Mouse (Mus musculus) hindbrain, embryonic 10.5 days (tissue): ENCODE results near the gene Vamp2. TPM values are rescaled to one million over a fixed set of nuclear protein-coding genes. Genes with fewer than 3 reads are reported as not detected.
A peak's percentile ranks its signal among the peaks of the same experiment; 100 is the strongest.
"Not testable (repeated sequence)": the region's sequence is repeated elsewhere in the genome, so short reads cannot be mapped to it uniquely, and the experiment has no call there.

Experiments used
- DNase-seq: peaks from one replicate; pipeline ENCODE4 v3.0.0-alpha.2; 2017; ENCODE audit warnings: low spot score
- H3K27ac ChIP-seq: fragments of 300-500 bp; sonication (generic); 2 replicates; pipeline ENCODE4 v1.5.1; 2016; ENCODE audit warnings: mild to moderate bottlenecking, moderate library complexity
- H3K27me3 ChIP-seq: fragments of 300-500 bp; sonication (generic); 2 replicates; pipeline ENCODE4 v1.6.1; 2016; ENCODE audit warnings: mild to moderate bottlenecking; ENCODE audit not compliant: poor library complexity, insufficient read depth, severe bottlenecking
- H3K36me3 ChIP-seq: fragments of 300-500 bp; sonication (generic); 2 replicates; pipeline ENCODE4 v1.6.1; 2016; ENCODE audit warnings: mild to moderate bottlenecking, moderate library complexity
- H3K4me1 ChIP-seq: fragments of 300-500 bp; sonication (generic); replicated peaks from 2 replicates; pipeline ENCODE4 v1.6.1; 2016; ENCODE audit warnings: mild to moderate bottlenecking
- H3K4me3 ChIP-seq: fragments of 300-500 bp; sonication (generic); 2 replicates; pipeline ENCODE4 v1.5.1; 2016; ENCODE audit warnings: mild to moderate bottlenecking, moderate library complexity
- H3K9me3 ChIP-seq: fragments of 300-500 bp; sonication (generic); 2 replicates; pipeline ENCODE4 v1.6.1; 2016; ENCODE audit warnings: mild to moderate bottlenecking, moderate library complexity
- WGBS: fragments of 180-500 bp; shearing (Covaris S2); methylation state at CpG from one replicate; pipeline ENCODE4 v1.1.7; 2016; 5-methylcytosine and 5-hydroxymethylcytosine counted together
- polyA plus RNA-seq: library from polyadenylated mRNA; unstranded; fragments of >200 nt; fragmentation: Nextera tagmentation; extraction: Ambion mirVana; gene quantifications from 2 replicates; pipeline ENCODE4 v1.2.1, GENCODE M21; 2016

Vamp2 gene
- polyA plus RNA-seq, 1 experiment from 2014 or later: 108 TPM

DNA sequence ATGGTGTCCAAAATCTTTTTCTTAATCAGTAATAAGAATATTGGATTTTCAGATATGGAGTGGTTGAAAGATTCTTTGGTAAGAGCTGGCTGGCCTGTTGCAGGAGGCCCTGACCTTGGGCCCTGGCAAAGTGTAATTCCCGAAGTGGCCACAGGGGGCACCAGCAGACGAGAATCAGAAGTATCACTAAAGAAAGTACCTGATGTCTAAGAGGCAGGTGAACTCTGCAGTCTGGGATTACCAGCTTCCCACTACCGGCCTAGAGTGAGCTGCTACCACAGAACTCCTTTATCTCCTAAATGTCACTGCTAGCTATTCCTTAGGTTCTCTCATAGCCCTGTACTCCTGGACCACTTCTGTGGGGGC is 4.1 kb downstream of the Vamp2 start:
- WGBS: 8% methylated on average over 3 of the region's 3 CpGs
- H3K4me3 ChIP-seq: no peak overlapping the region
- no peaks in the 10 kb centered on the region for H3K27me3 ChIP-seq
- no peak overlapping the region for H3K27ac ChIP-seq
- peaks cover 71% of the 10 kb centered on the region for H3K4me1 ChIP-seq
- peaks cover 33% of the 10 kb centered on the region for H3K36me3 ChIP-seq
- DNase-seq: peak; percentile 86
- no peaks in the 10 kb centered on the region for H3K9me3 ChIP-seq

DNA sequence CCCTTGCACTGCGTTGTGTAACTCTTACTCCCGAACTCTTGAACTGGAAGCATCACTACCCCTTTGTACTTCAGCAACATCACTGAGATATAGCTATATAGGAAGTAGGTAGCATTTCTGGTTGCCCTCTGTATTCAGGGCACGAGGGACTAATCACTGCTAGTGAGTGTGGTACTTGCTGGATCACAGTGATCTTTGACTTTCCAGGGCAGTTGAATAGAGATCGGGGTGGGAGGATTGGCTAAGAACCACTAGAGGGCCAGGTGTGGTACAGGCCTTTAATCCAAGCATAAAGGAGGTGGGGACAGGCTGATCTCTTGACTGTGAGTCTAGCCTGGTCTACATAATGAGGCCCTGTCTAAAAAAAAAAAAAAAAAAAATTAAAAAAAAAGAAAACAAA is 4.6 kb downstream of the Vamp2 start:
- H3K4me1 ChIP-seq: peaks cover 72% of the 10 kb centered on the region
- peaks cover 33% of the 10 kb centered on the region for H3K36me3 ChIP-seq
- H3K27me3 ChIP-seq: no peaks in the 10 kb centered on the region
- H3K27ac ChIP-seq: no peak overlapping the region
- H3K4me3 ChIP-seq: no peak overlapping the region
- DNase-seq: no peak
- H3K9me3 ChIP-seq: no peaks in the 10 kb centered on the region
- 91% methylated on average over 4 of the region's 4 CpGs for WGBS

- WGBS: 92% methylated on average over 7 of the region's 7 CpGs
- not testable (repeated sequence) for H3K4me3 ChIP-seq, H3K9me3 ChIP-seq, DNase-seq, H3K27me3 ChIP-seq, H3K27ac ChIP-seq
- peaks cover 73% of the 10 kb centered on the region for H3K4me1 ChIP-seq
- peaks cover 33% of the 10 kb centered on the region for H3K36me3 ChIP-seq
These were observed 5.6 kb downstream of the Vamp2 start for GRCm38 (mm10) chr11:69093856-69094255.

GRCm38 (mm10) chr11:69094697-69095429 is 6.6 kb downstream of the Vamp2 start, which contains the start of gene Per1:
TSS of gene Per1 (plus strand) at chr11:69095217.
- peak; percentile 99 for DNase-seq
- H3K4me1 ChIP-seq: peaks cover 73% of the 10 kb centered on the region
- H3K36me3 ChIP-seq: peaks cover 29% of the 10 kb centered on the region
- H3K4me3 ChIP-seq: peak within 1 kb of the TSS; percentile 71
- peak within 1 kb of the TSS; percentile 77 for H3K27ac ChIP-seq
- H3K9me3 ChIP-seq: no peaks in the 10 kb centered on the region
- H3K27me3 ChIP-seq: no peaks in the 10 kb centered on the region
- WGBS: under 1% methylated on average over 37 of the region's 37 CpGs

DNA sequence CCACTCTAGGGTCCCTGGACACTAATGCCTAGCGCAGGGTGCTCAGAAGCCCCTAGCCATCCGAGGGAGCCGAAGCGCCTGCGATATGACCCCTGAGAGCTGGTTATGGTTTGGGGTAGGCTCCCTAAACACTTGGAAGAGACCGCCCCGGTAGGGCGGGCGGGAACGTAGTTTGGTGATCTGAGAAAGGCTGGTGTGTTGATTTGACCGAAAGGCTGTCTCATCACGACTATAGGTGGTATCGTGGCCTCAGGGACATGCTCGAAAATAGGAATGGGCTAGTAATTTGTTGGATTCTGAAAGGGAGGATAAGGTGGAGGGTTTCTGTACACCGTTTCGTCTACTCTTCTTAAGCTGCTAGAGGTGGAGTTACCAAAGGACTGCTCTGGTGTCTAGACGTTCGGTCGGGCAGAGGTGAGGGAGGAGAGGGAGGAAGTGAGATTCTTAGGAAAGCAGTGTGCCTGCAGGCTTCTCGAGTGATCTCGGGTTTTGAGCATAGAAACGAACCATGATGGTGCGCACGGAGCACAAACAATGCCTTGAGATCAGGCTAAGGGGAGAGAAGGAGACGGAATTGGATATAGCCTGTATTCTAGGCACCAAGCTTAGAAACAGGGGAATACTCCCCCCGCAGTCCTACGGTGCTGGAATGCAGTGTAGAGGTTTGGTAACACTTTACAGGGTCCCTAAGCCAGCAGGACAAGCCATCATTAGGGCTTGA is 7.4 kb downstream of the Vamp2 start:
- Histone ChIP-seq H3K27ac (peak overlapping the region; percentile 77), H3K4me1 (peaks cover 74% of the 10 kb centered on the region), H3K27me3 (no peaks in the 10 kb centered on the region), H3K36me3 (peaks cover 22% of the 10 kb centered on the region), H3K4me3 (peak overlapping the region; percentile 71), H3K9me3 (no peaks in the 10 kb centered on the region)
- 4% methylated on average over 27 of the region's 27 CpGs for WGBS
- no peak for DNase-seq

DNA sequence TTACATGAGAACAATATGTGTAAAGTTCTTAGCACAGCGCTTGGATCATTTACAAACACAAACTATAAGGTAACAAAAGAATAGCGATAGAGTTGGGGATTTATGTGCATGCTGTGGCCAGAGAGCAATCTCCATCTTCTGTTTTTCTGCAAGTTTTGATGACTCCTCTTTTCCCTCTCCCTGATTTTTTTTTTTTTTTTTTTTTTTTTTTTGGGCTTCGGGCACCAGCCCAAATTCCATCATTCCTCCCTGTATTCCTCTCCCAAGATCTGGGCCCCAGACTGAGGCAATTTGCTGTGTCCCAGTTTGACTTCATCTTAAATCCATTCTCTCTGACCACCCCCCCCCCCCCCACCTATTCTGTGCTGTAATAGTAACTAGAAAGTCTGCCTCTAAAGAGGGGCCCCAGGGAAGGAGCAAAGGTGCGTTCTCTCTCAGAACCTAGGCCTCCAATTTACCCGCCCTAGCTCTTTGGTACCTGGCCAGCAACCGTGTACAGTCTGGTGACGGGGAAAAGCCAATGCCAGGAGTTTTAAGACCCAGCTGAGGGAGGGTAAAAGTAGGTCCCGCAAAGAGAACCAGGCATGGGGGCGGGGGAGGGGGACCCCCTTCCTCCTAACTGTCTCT is 8.2 kb downstream of the Vamp2 start:
- DNase-seq: no peak
- Histone ChIP-seq H3K27me3 (no peaks in the 10 kb centered on the region), H3K4me1 (peaks cover 75% of the 10 kb centered on the region), H3K36me3 (peaks cover 22% of the 10 kb centered on the region), H3K9me3 (no peaks in the 10 kb centered on the region), H3K4me3 (peak overlapping the region; percentile 71), H3K27ac (peak overlapping the region; percentile 85)
- 18% methylated on average over 9 of the region's 9 CpGs for WGBS

DNA sequence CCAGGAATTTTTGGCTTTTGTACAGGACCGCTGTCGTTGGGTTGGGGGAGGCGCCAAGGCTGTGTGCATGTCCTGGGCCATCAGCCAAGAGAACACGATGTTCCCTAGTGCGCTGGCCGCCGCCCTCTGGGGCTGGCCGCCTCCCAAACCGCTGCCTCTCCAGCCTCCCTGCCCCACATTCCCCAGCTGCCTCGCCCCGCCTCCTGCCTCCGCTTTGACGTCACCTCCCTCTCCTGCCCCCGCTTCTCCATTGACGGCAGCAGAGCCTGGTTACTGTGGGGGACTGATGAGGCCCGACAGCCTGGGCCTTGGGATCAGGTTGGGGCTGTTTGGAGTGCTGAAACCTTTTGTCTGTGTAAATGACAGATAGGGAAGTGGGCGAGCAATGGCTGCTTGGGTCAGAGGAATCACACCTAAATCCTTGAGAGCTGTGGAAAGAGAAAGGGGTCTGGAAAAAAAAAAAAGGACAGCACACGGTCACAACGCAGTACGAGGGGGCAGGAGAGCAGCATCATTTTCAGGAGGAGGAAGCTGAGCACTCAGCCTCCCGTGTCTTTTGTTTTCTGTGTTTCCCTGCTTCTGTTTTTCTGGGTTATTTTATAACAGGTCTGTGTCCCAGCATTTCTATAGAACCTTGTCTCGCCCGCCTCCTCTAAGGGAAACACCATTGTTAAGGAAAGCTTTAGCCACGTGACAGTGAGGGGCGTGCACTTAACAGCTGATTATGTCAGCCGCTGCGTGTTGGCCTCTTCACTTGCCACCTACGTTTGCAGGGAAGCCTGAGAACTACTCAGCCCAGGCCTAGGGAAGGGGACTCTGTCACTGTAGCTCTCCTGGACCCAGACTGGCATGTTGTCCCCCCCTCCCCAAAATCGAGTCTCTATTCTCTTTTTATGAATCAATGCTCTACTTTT is 9.0 kb downstream of the Vamp2 start:
- H3K4me1 ChIP-seq: peaks cover 71% of the 10 kb centered on the region
- H3K9me3 ChIP-seq: no peaks in the 10 kb centered on the region
- H3K27ac ChIP-seq: peak overlapping the region; percentile 85
- H3K27me3 ChIP-seq: no peaks in the 10 kb centered on the region
- 3% methylated on average over 29 of the region's 29 CpGs for whole genome bisulfite sequencing
- peaks cover 22% of the 10 kb centered on the region for H3K36me3 ChIP-seq
- H3K4me3 ChIP-seq: peak overlapping the region; percentile 71
- peak; percentile 81 for DNase-seq

- H3K9me3 ChIP-seq: no peaks in the 10 kb centered on the region
- H3K27me3 ChIP-seq: no peaks in the 10 kb centered on the region
- H3K4me1 ChIP-seq: peaks cover 71% of the 10 kb centered on the region
- DNase-seq: no peak
- 31% methylated on average over 8 of the region's 8 CpGs for WGBS
- peaks cover 27% of the 10 kb centered on the region for H3K36me3 ChIP-seq
- H3K27ac ChIP-seq: peak overlapping the region; percentile 85
- peak overlapping the region; percentile 71 for H3K4me3 ChIP-seq
These were observed 9.9 kb downstream of the Vamp2 start for GRCm38 (mm10) chr11:69098039-69098761.

- no peaks in the 10 kb centered on the region for H3K27me3 ChIP-seq
- H3K36me3 ChIP-seq: peaks cover 32% of the 10 kb centered on the region
- H3K9me3 ChIP-seq: no peaks in the 10 kb centered on the region
- H3K4me1 ChIP-seq: peaks cover 71% of the 10 kb centered on the region
- H3K4me3 ChIP-seq: peak overlapping the region; percentile 71
- WGBS: under 1% methylated on average over 19 of the region's 19 CpGs
- peak; percentile 93 for DNase-seq
- H3K27ac ChIP-seq: peak overlapping the region; percentile 80
These were observed 10.4 kb downstream of the Vamp2 start for GRCm38 (mm10) chr11:69098762-69099091.

DNA sequence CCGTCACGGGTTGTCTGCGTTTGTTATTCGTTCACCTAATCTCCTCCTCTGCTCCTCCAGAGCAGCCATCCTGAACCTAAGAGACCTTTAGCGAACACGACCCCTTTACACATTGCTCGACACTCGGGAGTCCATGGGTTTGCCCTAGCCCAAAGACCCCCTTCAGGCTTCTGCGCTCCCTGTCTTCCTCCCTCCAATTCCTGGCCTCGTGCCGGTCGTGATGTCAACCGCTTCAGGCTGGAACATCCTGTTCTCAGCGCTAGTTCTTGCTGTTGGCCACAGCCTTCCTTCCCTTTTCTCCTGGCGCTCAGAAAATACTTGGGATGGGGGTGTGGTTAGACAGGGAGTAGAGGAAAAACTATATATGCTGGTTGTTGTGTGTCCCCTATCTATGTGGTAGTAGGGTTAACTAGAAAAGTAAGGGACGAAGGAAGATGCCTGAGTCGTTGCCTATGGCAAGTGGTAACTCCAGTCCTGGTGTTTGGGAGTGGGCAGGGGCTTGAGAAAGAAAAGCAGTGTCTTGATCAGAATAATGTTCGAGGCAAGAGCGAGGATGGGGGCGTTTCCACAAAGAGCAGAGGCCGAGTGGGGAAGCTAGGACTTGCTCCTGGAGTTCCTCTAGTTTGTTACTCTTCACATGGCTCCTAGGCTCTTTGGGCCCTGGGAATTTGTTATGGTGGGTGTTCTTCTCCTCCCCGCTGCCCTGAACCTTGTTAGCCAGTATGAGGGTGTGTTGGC is 11.1 kb downstream of the Vamp2 start:
- H3K4me1 ChIP-seq: peaks cover 66% of the 10 kb centered on the region
- peak overlapping the region; percentile 80 for H3K27ac ChIP-seq
- H3K36me3 ChIP-seq: peaks cover 38% of the 10 kb centered on the region
- H3K9me3 ChIP-seq: no peaks in the 10 kb centered on the region
- DNase-seq: no peak
- H3K27me3 ChIP-seq: no peaks in the 10 kb centered on the region
- under 1% methylated on average over 22 of the region's 22 CpGs for WGBS
- H3K4me3 ChIP-seq: peak overlapping the region; percentile 71

- Histone ChIP-seq H3K36me3 (peaks cover 44% of the 10 kb centered on the region), H3K9me3 (no peaks in the 10 kb centered on the region), H3K27ac (peak overlapping the region; percentile 80), H3K4me3 (peak overlapping the region; percentile 71), H3K4me1 (peaks cover 64% of the 10 kb centered on the region), H3K27me3 (no peaks in the 10 kb centered on the region)
- peak; percentile 88 for DNase-seq
- WGBS: 1% methylated on average over 23 of the region's 23 CpGs
These were observed 11.6 kb downstream of the Vamp2 start for GRCm38 (mm10) chr11:69099915-69100345.
